Mouse (Mus musculus) midbrain, embryonic 11.5 days (tissue): Measurements from ENCODE around the gene Ptprn2. TPM values are rescaled to one million over a fixed set of nuclear protein-coding genes. Genes with fewer than 3 reads are reported as not detected.

Source experiments
- ATAC-seq: fragments of 200-750 bp; cut with Nextera tagmentation; 2 replicates; pipeline ENCODE4 v1.8.0; 2017; ENCODE audit warnings: moderate TSS enrichment, moderate library complexity; ENCODE audit not compliant: low FRiP score
- DNase-seq: peaks from one replicate; pipeline ENCODE4 v3.0.0; 2015; ENCODE audit warnings: low spot score; ENCODE audit errors: missing footprints
- H3K27ac ChIP-seq: fragments of 300-500 bp; sonication (generic); 2 replicates; pipeline ENCODE4 v1.5.1; 2014; ENCODE audit warnings: low read depth, low read length
- H3K27me3 ChIP-seq: fragments of 300-500 bp; sonication (generic); 2 replicates; pipeline ENCODE4 v1.6.1; 2014; ENCODE audit warnings: mild to moderate bottlenecking, low read length, moderate library complexity, mixed read lengths; ENCODE audit not compliant: control insufficient read depth, insufficient read depth
- H3K36me3 ChIP-seq: fragments of 300-500 bp; sonication (generic); 2 replicates; pipeline ENCODE4 v1.6.1; 2014; ENCODE audit warnings: mild to moderate bottlenecking, low read length, moderate library complexity, mixed read lengths; ENCODE audit not compliant: control insufficient read depth, insufficient read depth
- H3K4me1 ChIP-seq: fragments of 300-500 bp; sonication (generic); 2 replicates; pipeline ENCODE4 v1.6.1; 2014; ENCODE audit warnings: low read length; ENCODE audit not compliant: control insufficient read depth, insufficient read depth
- H3K4me2 ChIP-seq: fragments of 300-500 bp; sonication (generic); 2 replicates; pipeline ENCODE4 v1.6.1; 2014; ENCODE audit warnings: mild to moderate bottlenecking, moderate library complexity
- H3K4me3 ChIP-seq: fragments of 300-500 bp; sonication (generic); 2 replicates; pipeline ENCODE4 v1.5.1; 2014; ENCODE audit warnings: low read depth, low read length
- H3K9ac ChIP-seq: fragments of 300-500 bp; sonication (generic); 2 replicates; pipeline ENCODE4 v1.6.1; 2014; ENCODE audit warnings: low read length
- H3K9me3 ChIP-seq: fragments of 300-500 bp; sonication (generic); 2 replicates; pipeline ENCODE4 v1.6.1; 2016; ENCODE audit warnings: low read length; ENCODE audit not compliant: control insufficient read depth
- WGBS: fragments of 180-500 bp; shearing (Covaris S2); extraction: QIAGEN DNeasy Blood & Tissue Kit; methylation state at CpG from one replicate; pipeline ENCODE4 v1.1.7; 2014; 5-methylcytosine and 5-hydroxymethylcytosine counted together
- polyA plus RNA-seq: library from polyadenylated mRNA; unstranded; fragments of >200 nt; fragmentation: Nextera tagmentation; extraction: Ambion mirVana; gene quantifications from 2 replicates; pipeline ENCODE4 v1.2.1, GENCODE M21; 2014

Gene Ptprn2
- polyA plus RNA-seq, 1 experiment from 2014 or later, result 7.3 TPM

GRCm38 (mm10) chr12:116746401-116746800 is 260.9 kb downstream of the Ptprn2 start:
- H3K27ac ChIP-seq, result no peak overlapping the region
- no peak overlapping the region for H3K9ac ChIP-seq
- H3K4me3 ChIP-seq, result no peak overlapping the region
- no peaks in the 10 kb centered on the region for H3K27me3 ChIP-seq
- DNase-seq (no peak), ATAC-seq (no peak)
- no peaks in the 10 kb centered on the region for H3K36me3 ChIP-seq
- H3K9me3 ChIP-seq, result no peaks in the 10 kb centered on the region
- 91% methylated on average over 2 of the region's 2 CpGs for WGBS
- H3K4me2 ChIP-seq, result no peak overlapping the region
- H3K4me1 ChIP-seq, result no peaks in the 10 kb centered on the region

- 88% methylated on average over 1 of the region's 1 CpGs for WGBS
- DNase-seq (no peak), ATAC-seq (no peak)
- Histone ChIP-seq H3K27me3 (no peaks in the 10 kb centered on the region), H3K4me3 (no peak overlapping the region), H3K4me1 (no peaks in the 10 kb centered on the region), H3K27ac (no peak overlapping the region), H3K9me3 (no peaks in the 10 kb centered on the region), H3K9ac (no peak overlapping the region), H3K4me2 (no peak overlapping the region), H3K36me3 (no peaks in the 10 kb centered on the region)
Measured at GRCm38 (mm10) chr12:116752784-116753183, 267.3 kb downstream of the Ptprn2 start.

GRCm38 (mm10) chr12:116763961-116764360 is 278.4 kb downstream of the Ptprn2 start:
- Histone ChIP-seq H3K36me3 (no peaks in the 10 kb centered on the region), H3K27me3 (no peaks in the 10 kb centered on the region), H3K9me3 (no peaks in the 10 kb centered on the region), H3K27ac (no peak overlapping the region), H3K9ac (no peak overlapping the region), H3K4me1 (no peaks in the 10 kb centered on the region), H3K4me2 (no peak overlapping the region), H3K4me3 (no peak overlapping the region)
- ATAC-seq (no peak), DNase-seq (peak; percentile 66)

- DNase-seq (peak; percentile 67), ATAC-seq (no peak)
- no peak overlapping the region for H3K9ac ChIP-seq
- no peaks in the 10 kb centered on the region for H3K9me3 ChIP-seq
- 0 out of 2 replicates have a peak, but pooled peaks cover 6% of the 10 kb centered on the region for H3K4me1 ChIP-seq
- 73% methylated on average over 6 of the region's 6 CpGs for WGBS
- no peaks in the 10 kb centered on the region for H3K36me3 ChIP-seq
- H3K4me2 ChIP-seq, result no peak overlapping the region
- H3K27ac ChIP-seq, result no peak overlapping the region
- H3K4me3 ChIP-seq, result no peak overlapping the region
- H3K27me3 ChIP-seq, result no peaks in the 10 kb centered on the region
Measured at GRCm38 (mm10) chr12:116770911-116771310, 285.4 kb downstream of the Ptprn2 start.

GRCm38 (mm10) chr12:116771493-116771892 is 286.0 kb downstream of the Ptprn2 start:
- H3K9me3 ChIP-seq, result no peaks in the 10 kb centered on the region
- H3K27me3 ChIP-seq, result no peaks in the 10 kb centered on the region
- no peak overlapping the region for H3K27ac ChIP-seq
- DNase-seq (peak; percentile 81), ATAC-seq (peak; percentile 40; the same call in 1 of the 2 replicates)
- H3K4me3 ChIP-seq, result no peak overlapping the region
- H3K36me3 ChIP-seq, result no peaks in the 10 kb centered on the region
- WGBS, result 84% methylated on average over 4 of the region's 4 CpGs
- H3K9ac ChIP-seq, result no peak overlapping the region
- H3K4me2 ChIP-seq, result no peak overlapping the region
- H3K4me1 ChIP-seq, result 0 out of 2 replicates have a peak, but pooled peaks cover 6% of the 10 kb centered on the region

- peak; percentile 50; the same call in 1 of the 2 replicates for ATAC-seq
- no peak overlapping the region for H3K4me3 ChIP-seq
- no peak overlapping the region for H3K9ac ChIP-seq
- no peaks in the 10 kb centered on the region for H3K27me3 ChIP-seq
- H3K4me1 ChIP-seq, result 0 out of 2 replicates have a peak, but pooled peaks cover 6% of the 10 kb centered on the region
- peak; percentile 84 for DNase-seq
- WGBS, result 46% methylated on average over 7 of the region's 7 CpGs
- H3K36me3 ChIP-seq, result no peaks in the 10 kb centered on the region
- H3K27ac ChIP-seq, result no peak overlapping the region
- no peaks in the 10 kb centered on the region for H3K9me3 ChIP-seq
- no peak overlapping the region for H3K4me2 ChIP-seq
Measured at GRCm38 (mm10) chr12:116772081-116772566, 286.6 kb downstream of the Ptprn2 start.

- ATAC-seq (no peak), DNase-seq (no peak)
Measured at GRCm38 (mm10) chr12:116773344-116773743, 287.8 kb downstream of the Ptprn2 start.

GRCm38 (mm10) chr12:116776447-116776846 is 290.9 kb downstream of the Ptprn2 start:
- DNase-seq, result no peak
- H3K4me1 ChIP-seq, result 0 out of 2 replicates have a peak, but pooled peaks cover 6% of the 10 kb centered on the region
- no peaks in the 10 kb centered on the region for H3K27me3 ChIP-seq
- no peak overlapping the region for H3K9ac ChIP-seq
- no peaks in the 10 kb centered on the region for H3K36me3 ChIP-seq
- H3K4me3 ChIP-seq, result no peak overlapping the region
- H3K4me2 ChIP-seq, result no peak overlapping the region
- no peaks in the 10 kb centered on the region for H3K9me3 ChIP-seq
- WGBS, result 93% methylated on average over 8 of the region's 8 CpGs
- no peak for ATAC-seq
- H3K27ac ChIP-seq, result no peak overlapping the region

More at GRCm38 (mm10) chr12:116773344-116773743, 287.8 kb downstream of the Ptprn2 start:
- no peak overlapping the region for H3K4me3 ChIP-seq
- H3K4me2 ChIP-seq, result no peak overlapping the region
- H3K27ac ChIP-seq, result no peak overlapping the region
- no peaks in the 10 kb centered on the region for H3K36me3 ChIP-seq
- H3K9me3 ChIP-seq, result no peaks in the 10 kb centered on the region
- H3K27me3 ChIP-seq, result no peaks in the 10 kb centered on the region
- H3K4me1 ChIP-seq, result 0 out of 2 replicates have a peak, but pooled peaks cover 6% of the 10 kb centered on the region
- no peak overlapping the region for H3K9ac ChIP-seq
- WGBS, result 94% methylated on average over 3 of the region's 3 CpGs

- Histone ChIP-seq H3K4me3 (no peak overlapping the region), H3K9me3 (no peaks in the 10 kb centered on the region), H3K36me3 (no peaks in the 10 kb centered on the region), H3K27ac (peak overlapping the region; percentile 30; the same call in 1 of the 2 replicates), H3K4me1 (no peaks in the 10 kb centered on the region), H3K9ac (no peak overlapping the region), H3K27me3 (no peaks in the 10 kb centered on the region), H3K4me2 (no peak overlapping the region)
- ATAC-seq, result peak; percentile 73
- peak; percentile 80 for DNase-seq
- WGBS, result 44% methylated on average over 4 of the region's 4 CpGs
Measured at GRCm38 (mm10) chr12:116778095-116779090, 292.9 kb downstream of the Ptprn2 start.
